Mouse (Mus musculus) hindbrain, postnatal 0 days (tissue): ENCODE data around the gene Ifit3b. TPM values are rescaled to one million over a fixed set of nuclear protein-coding genes. Genes with fewer than 3 reads are reported as not detected.
A peak's percentile ranks its signal among the peaks of the same experiment; 100 is the strongest.

Experiments used
- ATAC-seq: fragments of 200-750 bp; cut with Nextera tagmentation; 2 replicates; pipeline ENCODE4 v1.8.0; 2017; ENCODE audit warnings: mild to moderate bottlenecking, moderate TSS enrichment, moderate library complexity
- DNase-seq: peaks from one replicate; pipeline ENCODE4 v3.0.0-alpha.2; 2015; ENCODE audit warnings: low spot score
- H3K27ac ChIP-seq: fragments of 300-500 bp; sonication (generic); 2 replicates; pipeline ENCODE4 v1.5.1; 2014; ENCODE audit warnings: mild to moderate bottlenecking
- H3K27me3 ChIP-seq: fragments of 300-500 bp; sonication (generic); 2 replicates; pipeline ENCODE4 v1.6.1; 2014; ENCODE audit warnings: low read length, mixed read lengths; ENCODE audit not compliant: insufficient read depth
- H3K36me3 ChIP-seq: fragments of 300-500 bp; sonication (generic); 2 replicates; pipeline ENCODE4 v1.6.1; 2014; ENCODE audit warnings: low read length, mixed read lengths; ENCODE audit not compliant: insufficient read depth
- H3K4me1 ChIP-seq: fragments of 300-500 bp; sonication (generic); 2 replicates; pipeline ENCODE4 v1.6.1; 2014; ENCODE audit warnings: antibody characterized with exemption, low read length, mixed read lengths; ENCODE audit not compliant: insufficient read depth
- H3K4me2 ChIP-seq: fragments of 300-500 bp; sonication (generic); 2 replicates; pipeline ENCODE4 v1.6.1; 2014; ENCODE audit warnings: low read depth, mild to moderate bottlenecking, low read length, moderate library complexity, mixed read lengths
- H3K4me3 ChIP-seq: fragments of 300-500 bp; sonication (generic); 2 replicates; pipeline ENCODE4 v1.5.1; 2014; ENCODE audit warnings: low read length
- H3K9ac ChIP-seq: fragments of 300-500 bp; sonication (generic); replicated peaks from 2 replicates; pipeline ENCODE4 v1.6.1; 2014; ENCODE audit warnings: mild to moderate bottlenecking, low read length, moderate library complexity, mixed read lengths
- H3K9me3 ChIP-seq: fragments of 300-500 bp; sonication (generic); 2 replicates; pipeline ENCODE4 v1.6.1; 2016; ENCODE audit warnings: low read length, mixed read lengths
- CTCF ChIP-seq: IDR thresholded peaks from 2 replicates; pipeline ENCODE4 v1.5.1; 2016; ENCODE audit warnings: antibody characterized with exemption, control low read depth, low read depth
- WGBS: fragments of 180-500 bp; shearing (Covaris S2); extraction: QIAGEN DNeasy Blood & Tissue Kit; methylation state at CpG from one replicate; pipeline ENCODE4 v1.1.7; 2014; 5-methylcytosine and 5-hydroxymethylcytosine counted together
- polyA plus RNA-seq: library from polyadenylated mRNA; unstranded; fragments of >200 nt; fragmentation: Nextera tagmentation; extraction: Ambion mirVana; gene quantifications from 2 replicates; pipeline ENCODE4 v1.2.1, GENCODE M21; 2015
- total RNA-seq: library from RNA; depleted of rRNA; stranded (reverse); fragments of >200 nt; gene quantifications from 2 replicates; pipeline ENCODE4 v1.2.3, GENCODE M21; 2014; rRNA removed

Gene Ifit3b
- total and polyA plus RNA-seq, 2 experiments from 2014 or later = 0.21 to 0.99 TPM

DNA sequence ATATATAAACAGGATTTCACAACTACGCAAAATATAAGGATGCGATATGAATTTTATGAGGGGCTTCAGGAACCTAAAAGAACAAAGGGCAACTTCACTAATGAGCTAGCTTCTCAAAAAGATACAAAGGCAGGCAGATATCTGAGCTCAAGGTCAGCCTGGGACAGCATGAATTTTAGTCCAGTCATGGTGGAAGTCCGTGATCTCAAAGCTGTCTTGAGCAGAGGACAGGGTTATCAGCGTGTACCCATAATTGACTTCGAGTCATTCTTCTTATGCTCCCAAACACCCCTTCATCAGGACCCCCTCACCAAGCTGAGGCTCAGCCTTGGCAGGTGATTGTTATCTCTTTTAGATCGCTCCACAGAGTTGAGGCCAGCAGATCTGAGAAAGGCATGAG is 43.2 kb downstream of the Ifit3b start:
- no peak overlapping the region for H3K27ac ChIP-seq
- no peak for TF ChIP-seq CTCF

GRCm38 (mm10) chr19:34655227-34655805 is 47.5 kb downstream of the Ifit3b start:
- no peak for DNase-seq
- WGBS = 90% methylated on average over 10 of the region's 10 CpGs

More for the DNA sequence above, 43.2 kb downstream of the Ifit3b start:
- DNase-seq = no peak
- no peaks in the 10 kb centered on the region for H3K4me1 ChIP-seq
- no peak overlapping the region for H3K4me3 ChIP-seq
- H3K9ac ChIP-seq = no peak overlapping the region
- 93% methylated on average over 6 of the region's 6 CpGs for WGBS
- no peak for ATAC-seq
- no peaks in the 10 kb centered on the region for H3K27me3 ChIP-seq
- H3K9me3 ChIP-seq = no peaks in the 10 kb centered on the region
- no peak overlapping the region for H3K4me2 ChIP-seq
- no peaks in the 10 kb centered on the region for H3K36me3 ChIP-seq

DNA sequence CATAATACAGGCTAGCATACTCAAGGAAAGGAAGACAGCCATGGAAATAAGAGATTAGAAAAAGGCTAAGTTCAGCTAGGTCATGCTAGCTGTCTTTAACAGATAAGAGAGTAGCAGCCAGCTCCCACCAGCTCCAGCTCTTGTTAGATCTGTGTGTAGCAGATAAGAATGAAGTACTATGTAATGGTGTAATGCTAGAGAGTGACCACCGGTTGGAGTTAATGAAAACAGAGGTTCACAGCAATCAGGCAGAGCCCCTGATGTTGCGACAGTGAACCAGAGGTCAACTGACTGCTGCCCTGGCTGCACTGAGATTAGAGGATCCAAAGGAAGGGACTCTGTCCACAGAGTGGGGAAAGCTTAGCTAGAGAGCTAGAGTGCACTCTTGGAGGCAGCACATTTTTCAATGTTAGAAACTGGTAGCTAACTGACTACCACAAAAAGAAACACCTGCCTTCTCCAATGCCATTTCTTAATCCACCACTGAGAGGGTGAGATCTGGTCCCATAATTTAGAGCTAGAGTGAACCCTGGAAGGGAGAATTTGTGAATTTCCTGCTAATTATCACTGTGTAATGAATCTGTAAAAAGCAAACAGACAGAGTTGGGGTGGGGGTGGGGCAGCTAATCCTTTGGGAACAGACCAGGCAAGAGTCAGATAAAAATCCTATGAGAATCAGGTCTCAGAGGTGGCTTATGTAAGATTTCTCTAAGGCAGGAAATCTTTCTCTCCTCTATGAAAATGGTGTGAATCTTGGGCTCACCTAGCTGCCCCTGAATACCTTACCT is 48.9 kb downstream of the Ifit3b start:
- no peaks in the 10 kb centered on the region for H3K9me3 ChIP-seq
- no peaks in the 10 kb centered on the region for H3K36me3 ChIP-seq

More at GRCm38 (mm10) chr19:34655227-34655805, 47.5 kb downstream of the Ifit3b start:
- Histone ChIP-seq H3K4me3 (no peak overlapping the region), H3K27ac (no peak overlapping the region), H3K4me2 (no peak overlapping the region), H3K9me3 (no peaks in the 10 kb centered on the region), H3K4me1 (no peaks in the 10 kb centered on the region), H3K27me3 (no peaks in the 10 kb centered on the region), H3K36me3 (no peaks in the 10 kb centered on the region), H3K9ac (no peak overlapping the region)
- TF ChIP-seq CTCF = no peak
- no peak for ATAC-seq

DNA sequence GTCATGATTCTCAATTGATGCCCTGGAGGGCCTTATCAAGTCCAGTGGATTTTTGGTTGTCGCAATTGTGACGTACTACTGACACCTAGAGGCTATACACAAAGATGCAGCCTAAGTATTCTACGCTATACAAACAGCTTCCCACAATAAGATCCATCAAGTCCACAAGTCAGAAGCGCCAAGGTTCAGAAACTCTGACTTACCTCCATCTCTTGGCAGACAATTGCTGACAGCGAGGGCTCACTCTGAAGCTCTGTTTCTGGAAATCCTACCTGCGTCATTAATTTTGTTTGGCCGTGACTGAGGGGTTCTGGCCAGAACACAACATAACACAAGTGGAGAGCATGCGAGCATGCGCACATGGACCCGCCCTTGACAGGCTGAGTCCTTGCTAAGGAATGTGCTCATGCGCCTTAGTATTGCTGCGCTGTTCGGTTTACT is 54.3 kb downstream of the Ifit3b start:
- Histone ChIP-seq H3K9me3 (no peaks in the 10 kb centered on the region), H3K4me2 (peak overlapping the region; percentile 55), H3K27ac (no peak overlapping the region; the same call in 1 of the 2 replicates), H3K27me3 (no peaks in the 10 kb centered on the region), H3K9ac (no peak overlapping the region), H3K4me1 (no peaks in the 10 kb centered on the region), H3K4me3 (peak overlapping the region; percentile 31), H3K36me3 (no peaks in the 10 kb centered on the region)
- peak; percentile 87 for DNase-seq
- peak; percentile 96 for ATAC-seq
- TF ChIP-seq CTCF = peak; percentile 87
- WGBS = 19% methylated on average over 13 of the region's 13 CpGs

More for the DNA sequence above, 48.9 kb downstream of the Ifit3b start:
- WGBS = 36% methylated on average over 2 of the region's 2 CpGs
- Histone ChIP-seq H3K27ac (no peak overlapping the region), H3K9ac (no peak overlapping the region), H3K4me3 (no peak overlapping the region), H3K4me2 (no peak overlapping the region), H3K4me1 (no peaks in the 10 kb centered on the region), H3K27me3 (no peaks in the 10 kb centered on the region)
- TF ChIP-seq CTCF = no peak
- DNase-seq (no peak), ATAC-seq (no peak)

DNA sequence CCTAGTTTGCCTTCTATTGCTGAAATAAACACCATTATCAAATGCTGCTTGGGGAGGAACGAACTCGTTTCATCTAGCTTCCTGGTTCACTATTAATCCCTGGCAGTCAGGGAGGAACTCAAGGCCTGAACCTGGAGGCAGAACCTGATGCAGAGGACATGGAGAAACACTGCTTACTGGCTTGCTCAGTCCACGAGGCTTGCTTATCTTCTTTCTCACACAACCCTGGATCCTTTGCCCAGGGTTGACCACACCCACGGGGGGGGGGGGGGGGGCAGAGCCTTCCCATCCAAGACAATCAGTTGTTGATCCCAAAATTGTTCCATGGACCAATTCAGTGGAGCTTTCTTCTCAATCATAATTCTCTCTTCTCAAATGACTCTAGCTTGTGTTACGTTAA is 55.0 kb downstream of the Ifit3b start:
- Histone ChIP-seq H3K4me2 (no peak overlapping the region), H3K27me3 (no peaks in the 10 kb centered on the region), H3K4me3 (no peak overlapping the region), H3K27ac (no peak overlapping the region), H3K9ac (no peak overlapping the region), H3K36me3 (no peaks in the 10 kb centered on the region), H3K4me1 (no peaks in the 10 kb centered on the region), H3K9me3 (no peaks in the 10 kb centered on the region)
- no peak; the same call in 1 of the 2 replicates for ATAC-seq
- no peak for DNase-seq
- TF ChIP-seq CTCF = no peak
- WGBS = 63% methylated on average over 5 of the region's 5 CpGs

Other genes starting within 250 kb of the Ifit3b start
- 1.2 and 1.6 TPM in 2 replicates for gene Ch25h, start 132.8 kb upstream of the Ifit3b start, total RNA-seq
- 0.76 and 0.96 TPM in 2 replicates for gene Ch25h, start 132.8 kb upstream of the Ifit3b start, polyA plus RNA-seq
- 20.3 and 25.8 TPM in 2 replicates for gene Lipa, start 80.5 kb upstream of the Ifit3b start, total RNA-seq
- 18.3 and 18.9 TPM in 2 replicates for gene Lipa, start 80.5 kb upstream of the Ifit3b start, polyA plus RNA-seq
- gene Ifit2, start 57.3 kb upstream of the Ifit3b start, total RNA-seq = 4.5 and 8.3 TPM in 2 replicates
- gene Ifit2, start 57.3 kb upstream of the Ifit3b start, polyA plus RNA-seq = 5.6 and 5.8 TPM in 2 replicates
- gene Ifit3, start 24.4 kb upstream of the Ifit3b start, total RNA-seq = 1.8 and 2.3 TPM in 2 replicates
- 3.1 and 3.6 TPM in 2 replicates for gene Ifit3, start 24.4 kb upstream of the Ifit3b start, polyA plus RNA-seq
- gene Ifit1bl1, start 6.0 kb upstream of the Ifit3b start, total RNA-seq = 0.86 and 1.5 TPM in 2 replicates
- 1.3 and 1.4 TPM in 2 replicates for gene Ifit1bl1, start 6.0 kb upstream of the Ifit3b start, polyA plus RNA-seq
- gene Ifit1bl2, start 32.8 kb downstream of the Ifit3b start, total RNA-seq = 0.37 and 1.2 TPM in 2 replicates
- 0.16 and 0.26 TPM in 2 replicates for gene Ifit1bl2, start 32.8 kb downstream of the Ifit3b start, polyA plus RNA-seq
- 0.72 and 1.5 TPM in 2 replicates for gene Ifit1, start 32.9 kb downstream of the Ifit3b start, total RNA-seq
- 0.99 and 1.3 TPM in 2 replicates for gene Ifit1, start 32.9 kb downstream of the Ifit3b start, polyA plus RNA-seq
- 2.1 and 3.6 TPM in 2 replicates for gene Slc16a12, start 139.3 kb downstream of the Ifit3b start, total RNA-seq
- 2.1 and 3.0 TPM in 2 replicates for gene Slc16a12, start 139.3 kb downstream of the Ifit3b start, polyA plus RNA-seq